Mouse (Mus musculus) embryonic facial prominence, embryonic 11.5 days (tissue): ENCODE measurements around the gene Zfp691. TPM values are rescaled to one million over a fixed set of nuclear protein-coding genes. Genes with fewer than 3 reads are reported as not detected.

Experiments used
- ATAC-seq: fragments of 200-750 bp; cut with Nextera tagmentation; replicated peaks from 2 replicates; pipeline ENCODE4 v1.8.0; 2017; ENCODE audit warnings: low read depth; ENCODE audit not compliant: insufficient number of reproducible peaks, low FRiP score, low TSS enrichment
- DNase-seq: peaks from one replicate; pipeline ENCODE4 v3.0.0-alpha.2; 2015; ENCODE audit warnings: low spot score
- H3K27ac ChIP-seq: fragments of 300-500 bp; sonication (generic); replicated peaks from 2 replicates; pipeline ENCODE4 v1.5.1; 2014; ENCODE audit warnings: mild to moderate bottlenecking, low read depth, low read length, control low read depth
- H3K27me3 ChIP-seq: fragments of 300-500 bp; sonication (generic); 2 replicates; pipeline ENCODE4 v1.6.1; 2014; ENCODE audit warnings: mild to moderate bottlenecking, low read length, moderate library complexity, mixed read lengths; ENCODE audit not compliant: control insufficient read depth, insufficient read depth
- H3K36me3 ChIP-seq: fragments of 300-500 bp; sonication (generic); replicated peaks from 2 replicates; pipeline ENCODE4 v1.6.1; 2014; ENCODE audit warnings: low read depth, mild to moderate bottlenecking, low read length, moderate library complexity, mixed read lengths; ENCODE audit not compliant: control insufficient read depth, insufficient read depth
- H3K4me1 ChIP-seq: fragments of 300-500 bp; sonication (generic); 2 replicates; pipeline ENCODE4 v1.6.1; 2014; ENCODE audit warnings: low read length, mixed read lengths; ENCODE audit not compliant: control insufficient read depth, insufficient read depth
- H3K4me2 ChIP-seq: fragments of 300-500 bp; sonication (generic); 2 replicates; pipeline ENCODE4 v1.6.1; 2014; ENCODE audit warnings: low read depth, mild to moderate bottlenecking, control low read depth, low read length, moderate library complexity
- H3K4me3 ChIP-seq: fragments of 300-500 bp; sonication (generic); 2 replicates; pipeline ENCODE4 v1.5.1; 2014; ENCODE audit warnings: low read depth, low read length, control low read depth
- H3K9ac ChIP-seq: fragments of 300-500 bp; sonication (generic); replicated peaks from 2 replicates; pipeline ENCODE4 v1.6.1; 2014; ENCODE audit warnings: mild to moderate bottlenecking, control low read depth, low read length
- H3K9me3 ChIP-seq: fragments of 300-500 bp; sonication (generic); replicated peaks from 2 replicates; pipeline ENCODE4 v1.6.1; 2016; ENCODE audit warnings: mild to moderate bottlenecking, low read length, inconsistent platforms, mixed read lengths; ENCODE audit not compliant: control insufficient read depth
- WGBS: fragments of 180-500 bp; shearing (Covaris S2); extraction: QIAGEN DNeasy Blood & Tissue Kit; methylation state at CpG from one replicate; pipeline ENCODE4 v1.1.7; 2014; 5-methylcytosine and 5-hydroxymethylcytosine counted together
- polyA plus RNA-seq: library from polyadenylated mRNA; unstranded; fragments of >200 nt; fragmentation: Nextera tagmentation; extraction: Ambion mirVana; gene quantifications from 2 replicates; pipeline ENCODE4 v1.2.1, GENCODE M21; 2014

Gene Zfp691
- polyA plus RNA-seq, 1 experiment from 2014 or later, result 6.9 TPM

DNA sequence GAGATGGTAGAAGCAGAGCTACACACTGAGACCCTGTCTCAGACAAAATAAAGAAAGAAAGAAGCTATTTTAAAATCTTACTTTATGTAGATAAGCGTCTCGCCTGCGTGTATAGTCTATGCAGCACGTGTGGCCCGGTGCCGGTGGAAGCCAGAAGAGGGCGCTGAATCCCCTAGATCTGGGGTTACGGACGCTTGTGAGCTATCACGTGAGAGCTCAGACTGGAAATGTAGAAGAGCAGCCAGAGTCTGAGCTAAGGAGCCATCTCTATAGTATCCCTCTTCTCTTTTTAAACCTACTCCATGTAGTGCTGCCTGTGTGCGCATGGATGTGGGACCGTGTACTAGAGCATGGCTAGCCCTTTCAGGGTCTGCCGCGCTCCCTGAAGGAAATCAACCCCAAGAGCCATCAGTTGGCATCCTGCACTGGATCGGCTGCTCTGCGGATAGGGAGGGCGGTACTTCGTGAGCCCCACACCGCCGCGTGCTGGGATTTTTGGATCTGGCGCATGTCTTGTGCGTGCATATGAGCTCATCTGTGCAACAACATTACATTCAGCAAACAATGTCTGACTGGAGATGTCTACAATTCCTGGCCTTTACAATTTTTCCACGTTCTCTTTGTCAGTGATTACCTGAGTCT is 31.6 kb downstream of the Zfp691 start:
- no peaks in the 10 kb centered on the region for H3K36me3 ChIP-seq
- DNase-seq (peak; percentile 86), ATAC-seq (peak; percentile 49)
- WGBS, result 22% methylated on average over 24 of the region's 24 CpGs
- H3K9me3 ChIP-seq, result no peaks in the 10 kb centered on the region
- no peak overlapping the region for H3K27ac ChIP-seq
- no peak overlapping the region for H3K4me3 ChIP-seq
- H3K9ac ChIP-seq, result peak overlapping the region; percentile 50
- H3K4me2 ChIP-seq, result peak overlapping the region; percentile 52
- H3K4me1 ChIP-seq, result no peaks in the 10 kb centered on the region
- H3K27me3 ChIP-seq, result no peaks in the 10 kb centered on the region

GRCm38 (mm10) chr4:119141191-119141590 is 32.8 kb downstream of the Zfp691 start:
- Histone ChIP-seq H3K9ac (no peak overlapping the region), H3K4me2 (no peak overlapping the region), H3K4me3 (no peak overlapping the region), H3K4me1 (no peaks in the 10 kb centered on the region), H3K36me3 (peaks cover 4% of the 10 kb centered on the region; the same call in 1 of the 2 replicates), H3K27ac (no peak overlapping the region), H3K27me3 (no peaks in the 10 kb centered on the region), H3K9me3 (no peaks in the 10 kb centered on the region)
- ATAC-seq (no peak), DNase-seq (no peak)
- WGBS, result 67% methylated on average over 10 of the region's 10 CpGs

DNA sequence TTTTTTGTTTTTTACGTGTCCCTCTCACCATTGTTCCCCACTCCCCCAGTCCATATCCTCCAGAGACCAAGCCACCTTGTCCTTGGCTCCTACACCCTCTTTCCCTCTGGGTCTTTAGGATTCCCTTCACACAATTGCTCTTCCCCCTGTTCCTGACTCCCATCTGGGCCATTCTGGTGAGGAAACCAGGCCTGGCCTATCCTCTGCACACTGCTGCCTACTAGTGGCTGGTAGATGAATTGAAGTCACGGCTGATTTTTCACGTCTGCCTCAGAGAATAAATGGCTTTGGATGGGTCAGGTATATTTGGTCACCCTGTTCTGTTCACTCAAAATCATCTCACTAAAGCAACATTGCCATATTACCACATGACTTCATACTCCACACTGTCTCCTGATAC is 33.9 kb downstream of the Zfp691 start:
- Histone ChIP-seq H3K4me2 (no peak overlapping the region), H3K36me3 (peaks cover 8% of the 10 kb centered on the region; the same call in 1 of the 2 replicates), H3K27ac (no peak overlapping the region), H3K9ac (no peak overlapping the region), H3K27me3 (no peaks in the 10 kb centered on the region), H3K4me3 (no peak overlapping the region), H3K4me1 (no peaks in the 10 kb centered on the region), H3K9me3 (no peaks in the 10 kb centered on the region)
- no peak for ATAC-seq
- 48% methylated on average over 3 of the region's 3 CpGs for WGBS
- peak; percentile 60 for DNase-seq

- no peak overlapping the region for H3K4me3 ChIP-seq
Observed at GRCm38 (mm10) chr4:119138776-119139175, 35.2 kb downstream of the Zfp691 start.

DNA sequence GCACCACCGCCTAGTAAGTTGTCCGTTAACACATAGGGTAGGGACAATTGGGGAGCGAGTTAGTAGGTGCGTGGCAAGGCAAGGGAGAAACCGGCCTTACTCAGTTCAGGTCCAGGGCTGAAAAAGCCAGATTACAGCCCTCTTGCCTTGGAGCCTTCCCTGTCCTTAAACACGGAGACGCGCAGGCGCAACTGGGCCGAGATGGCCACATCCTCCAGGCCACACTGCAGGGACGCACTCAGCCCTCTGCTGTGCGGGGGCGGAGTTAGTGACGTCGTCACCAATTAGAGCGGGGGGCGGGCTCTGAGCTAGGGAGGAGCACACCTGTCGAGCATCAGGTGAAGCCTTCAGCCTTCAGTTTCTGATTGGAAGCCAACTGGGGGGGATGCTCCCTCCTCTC is 35.8 kb downstream of the Zfp691 start:
- H3K27me3 ChIP-seq, result no peaks in the 10 kb centered on the region
- no peaks in the 10 kb centered on the region for H3K9me3 ChIP-seq
- H3K4me1 ChIP-seq, result no peaks in the 10 kb centered on the region
- 7% methylated on average over 18 of the region's 18 CpGs for WGBS
- no peak overlapping the region for H3K27ac ChIP-seq
- DNase-seq (peak; percentile 76), ATAC-seq (peak; percentile 56)
- peak overlapping the region; percentile 15; the same call in 1 of the 2 replicates for H3K4me2 ChIP-seq
- peaks cover 14% of the 10 kb centered on the region for H3K36me3 ChIP-seq
- peak overlapping the region; percentile 25; the same call in 1 of the 2 replicates for H3K9ac ChIP-seq
- H3K4me3 ChIP-seq, result no peak overlapping the region

More at GRCm38 (mm10) chr4:119138776-119139175, 35.2 kb downstream of the Zfp691 start:
- Histone ChIP-seq H3K36me3 (peaks cover 14% of the 10 kb centered on the region), H3K27ac (no peak overlapping the region), H3K27me3 (no peaks in the 10 kb centered on the region), H3K9me3 (no peaks in the 10 kb centered on the region), H3K9ac (no peak overlapping the region), H3K4me1 (no peaks in the 10 kb centered on the region), H3K4me2 (no peak overlapping the region)
- ATAC-seq, result no peak
- no peak for DNase-seq
- 65% methylated on average over 8 of the region's 8 CpGs for WGBS

DNA sequence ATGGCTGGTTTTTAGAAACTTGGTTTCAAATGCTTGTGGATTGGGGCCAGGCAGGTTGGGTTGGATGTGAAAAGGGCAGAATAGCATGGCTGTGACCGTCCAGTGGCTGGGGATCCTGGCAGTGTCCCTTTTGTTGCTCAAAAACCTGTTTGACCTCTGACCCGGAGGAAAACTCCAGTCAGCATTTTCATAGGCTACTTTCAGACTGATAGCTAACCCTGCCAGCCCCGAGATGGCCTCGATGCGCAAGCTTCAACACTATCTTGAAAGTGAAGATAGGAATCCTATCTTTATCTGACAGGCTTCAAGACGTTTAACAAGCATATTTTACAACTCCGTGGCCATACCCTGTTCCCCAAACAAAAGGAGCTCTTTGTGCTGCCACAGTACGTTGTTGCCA is 36.7 kb downstream of the Zfp691 start:
- no peaks in the 10 kb centered on the region for H3K4me1 ChIP-seq
- H3K27ac ChIP-seq, result no peak overlapping the region
- H3K9ac ChIP-seq, result no peak overlapping the region
- no peaks in the 10 kb centered on the region for H3K27me3 ChIP-seq
- H3K4me3 ChIP-seq, result no peak overlapping the region
- H3K4me2 ChIP-seq, result no peak overlapping the region
- peaks cover 14% of the 10 kb centered on the region for H3K36me3 ChIP-seq
- WGBS, result 73% methylated on average over 8 of the region's 8 CpGs
- H3K9me3 ChIP-seq, result no peaks in the 10 kb centered on the region
- no peak for DNase-seq
- ATAC-seq, result no peak

- Histone ChIP-seq H3K27ac (no peak overlapping the region), H3K27me3 (no peaks in the 10 kb centered on the region), H3K36me3 (peaks cover 14% of the 10 kb centered on the region), H3K4me1 (no peaks in the 10 kb centered on the region), H3K4me2 (no peak overlapping the region), H3K9me3 (no peaks in the 10 kb centered on the region), H3K4me3 (no peak overlapping the region), H3K9ac (no peak overlapping the region)
- 92% methylated on average over 13 of the region's 13 CpGs for WGBS
- DNase-seq, result no peak
- ATAC-seq, result no peak
Observed at GRCm38 (mm10) chr4:119133860-119134259, 40.1 kb downstream of the Zfp691 start.

GRCm38 (mm10) chr4:119133306-119133705 is 40.7 kb downstream of the Zfp691 start:
- H3K27me3 ChIP-seq, result no peaks in the 10 kb centered on the region
- no peak overlapping the region for H3K27ac ChIP-seq
- 92% methylated on average over 13 of the region's 13 CpGs for WGBS
- no peaks in the 10 kb centered on the region for H3K4me1 ChIP-seq
- DNase-seq (no peak), ATAC-seq (no peak)
- H3K36me3 ChIP-seq, result peaks cover 14% of the 10 kb centered on the region
- H3K9ac ChIP-seq, result no peak overlapping the region
- H3K9me3 ChIP-seq, result no peaks in the 10 kb centered on the region
- no peak overlapping the region for H3K4me3 ChIP-seq
- no peak overlapping the region for H3K4me2 ChIP-seq
